Mouse (Mus musculus) urinary bladder, postnatal 10 days (tissue): ENCODE data around the gene Gstm4.
"Not testable (repeated sequence)": the region's sequence is repeated elsewhere in the genome, so short reads cannot be mapped to it uniquely, and the experiment has no call there.

Experiments
- DNase-seq: peaks from one replicate; pipeline ENCODE4 v3.0.0; 2022; ENCODE audit warnings: low spot score

Gstm4 gene

GRCm38 (mm10) chr3:108016468-108016867 lies 28.2 kb downstream of the Gstm4 start:
- DNase-seq, result not testable (repeated sequence)

DNA sequence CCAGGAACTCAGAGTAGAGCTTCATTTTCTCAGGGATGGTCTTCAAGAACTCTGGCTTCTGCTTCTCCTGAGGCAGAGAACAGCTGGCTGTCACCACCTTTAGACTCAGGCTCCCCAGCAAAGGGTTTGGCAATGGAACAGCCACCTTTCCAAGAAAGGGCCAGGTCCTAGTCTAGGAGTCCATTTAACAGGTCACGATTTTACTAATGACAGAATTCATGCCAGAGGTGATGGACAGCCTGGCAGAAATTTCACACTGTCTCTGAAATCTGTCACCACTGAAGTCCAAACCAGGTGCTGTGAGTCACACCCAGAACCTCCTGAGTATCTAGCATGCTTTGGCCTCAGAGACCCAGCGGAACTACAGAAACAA lies 29.7 kb downstream of the Gstm4 start:
- no peak for DNase-seq

DNA sequence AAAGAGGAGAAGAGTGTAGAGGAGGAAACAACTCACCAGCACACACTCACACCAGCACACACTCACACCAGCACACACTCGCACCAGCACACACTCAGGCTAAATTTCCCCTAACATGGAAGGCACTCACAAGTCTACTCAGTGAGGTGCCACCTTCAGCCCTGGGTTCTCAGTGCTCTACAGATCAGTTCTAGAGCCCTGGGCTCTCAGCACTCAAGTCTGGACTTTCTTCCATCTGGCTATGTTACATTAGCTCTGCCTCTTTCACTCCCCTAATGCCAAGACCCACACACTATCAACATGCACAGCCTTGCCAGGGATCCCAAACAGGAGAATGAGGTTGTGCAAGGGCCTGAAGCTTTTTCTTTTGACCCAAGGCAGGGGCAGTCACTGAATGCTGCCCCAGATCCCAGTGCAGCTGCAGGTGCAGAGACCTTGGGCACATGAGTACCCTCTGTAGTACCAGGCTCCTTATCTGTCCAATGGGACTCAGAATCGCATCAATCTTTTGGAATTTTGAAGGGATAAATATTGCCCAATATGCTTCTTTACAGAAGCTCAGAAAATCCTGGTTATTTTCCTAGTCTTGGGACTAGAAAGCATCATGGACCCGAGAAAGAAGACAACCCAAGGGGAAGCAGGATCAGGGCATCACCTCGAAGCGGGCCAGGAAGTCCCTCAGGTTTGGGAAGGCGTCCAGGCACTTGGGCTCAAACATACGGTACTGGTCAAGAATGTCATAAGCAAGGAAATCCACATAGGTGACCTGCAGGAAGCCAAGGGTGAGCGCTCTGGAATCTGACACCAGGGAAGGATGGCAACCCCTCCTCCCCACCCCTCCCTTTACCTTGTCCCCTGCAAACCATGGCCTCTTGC lies 30.4 kb downstream of the Gstm4 start:
- DNase-seq, result no peak

DNA sequence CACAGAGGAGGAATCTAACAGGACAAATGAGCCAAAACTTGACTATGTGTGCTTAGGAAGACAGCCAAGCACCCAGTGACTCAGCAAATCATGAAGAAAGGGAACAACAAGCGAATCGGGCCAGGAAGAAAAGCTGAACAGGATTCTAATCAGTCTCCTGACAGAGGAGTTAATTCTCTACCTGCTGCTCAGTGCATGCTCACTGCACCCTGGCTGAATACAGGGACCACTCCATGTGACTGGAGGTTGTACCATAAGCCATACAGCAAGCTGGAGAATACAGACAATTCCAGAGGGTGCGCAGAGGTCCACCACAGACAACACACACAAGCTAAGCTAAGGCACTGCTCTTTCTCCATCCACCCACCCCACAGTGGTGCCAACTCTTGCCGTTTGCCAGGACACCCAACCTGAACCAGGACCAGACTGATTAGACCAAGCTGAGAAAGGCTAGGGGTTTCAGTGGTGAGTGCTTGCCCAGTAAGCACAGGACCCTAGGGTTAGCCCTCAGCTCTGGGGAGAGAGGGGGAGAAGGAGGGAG lies 31.3 kb downstream of the Gstm4 start:
- no peak for DNase-seq

GRCm38 (mm10) chr3:108011558-108011957 lies 33.1 kb downstream of the Gstm4 start:
- no peak for DNase-seq

DNA sequence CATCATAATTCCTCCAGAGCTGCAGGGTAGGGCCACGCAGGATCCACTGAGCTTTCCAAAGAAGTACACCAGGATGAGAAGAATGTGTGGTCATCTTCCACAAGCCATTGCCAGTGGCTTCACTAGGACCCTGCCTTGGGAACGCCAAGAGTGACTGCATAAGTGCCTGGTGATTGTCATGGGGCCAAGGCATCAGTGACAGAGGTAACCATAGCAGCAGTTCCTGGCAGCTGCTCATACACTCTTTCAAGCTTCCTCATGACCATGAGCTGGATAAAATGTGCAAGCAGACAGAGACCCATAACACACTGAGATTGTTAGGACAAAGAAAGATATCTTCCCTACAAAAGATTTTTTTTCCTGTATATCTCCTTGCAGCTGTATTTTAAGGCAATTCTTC lies 34.4 kb downstream of the Gstm4 start:
- no peak for DNase-seq

DNA sequence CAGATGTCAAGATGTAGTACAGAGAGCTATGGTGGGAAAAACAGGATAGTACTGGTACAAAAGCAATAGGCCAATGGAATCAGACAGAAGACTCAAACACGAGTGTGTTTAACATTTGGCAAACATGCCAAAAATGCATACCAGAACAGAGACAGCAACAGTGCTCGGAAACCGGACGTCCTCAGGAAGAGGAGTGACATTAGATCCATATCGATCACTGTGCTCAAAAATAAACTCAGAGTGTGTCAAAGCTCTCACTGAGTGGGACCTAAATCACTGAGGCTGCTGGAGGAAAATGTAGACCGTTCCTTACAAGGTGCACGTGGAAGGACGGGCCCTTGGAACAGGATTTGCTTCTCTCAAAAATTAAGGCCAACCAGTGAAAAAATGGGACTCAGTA lies 42.7 kb downstream of the Gstm4 start:
- DNase-seq, result no peak

GRCm38 (mm10) chr3:107999491-107999890 lies 45.2 kb downstream of the Gstm4 start:
- no peak for DNase-seq

- no peak for DNase-seq
These were observed 46.1 kb downstream of the Gstm4 start for GRCm38 (mm10) chr3:107998591-107998990.

DNA sequence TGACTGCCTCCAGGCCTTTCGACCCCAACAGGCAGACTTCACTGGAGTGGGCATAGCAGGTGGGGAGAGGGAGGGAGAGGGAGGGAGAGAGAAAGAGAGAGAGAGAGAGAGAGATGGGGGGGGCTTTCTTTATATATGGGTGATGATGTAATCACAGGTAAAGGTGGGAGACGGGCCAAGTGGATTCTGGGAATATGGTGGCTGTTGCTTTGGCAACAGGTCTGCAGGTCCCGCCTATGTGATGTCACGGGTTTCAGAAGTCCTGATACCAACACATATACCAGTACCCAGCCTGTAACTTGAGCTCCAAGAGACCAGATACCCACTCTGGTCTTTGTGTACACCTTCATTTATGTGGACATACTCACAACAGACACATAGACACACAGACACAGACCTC lies 48.1 kb downstream of the Gstm4 start:
- DNase-seq, result no peak

DNA sequence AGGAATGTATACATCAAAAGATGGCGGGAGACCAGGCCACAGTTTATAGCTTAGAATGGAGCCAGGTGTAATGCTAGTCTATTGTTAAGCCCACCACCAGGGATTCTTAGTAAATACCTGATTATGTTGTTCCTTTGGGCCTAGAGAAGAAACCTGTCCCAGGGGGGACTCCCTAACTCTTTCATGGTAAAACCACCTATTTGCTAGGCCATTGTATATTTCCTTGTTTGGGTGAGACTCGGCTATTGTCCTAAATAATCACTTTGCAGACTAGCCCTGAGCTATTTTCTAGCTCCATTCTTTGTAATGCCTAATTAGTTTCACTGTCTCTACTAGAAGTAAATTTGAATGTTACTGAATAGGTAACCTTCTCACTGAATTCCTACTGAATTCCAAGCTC lies 48.7 kb downstream of the Gstm4 start:
- DNase-seq, result not testable (repeated sequence)
